Mouse (Mus musculus) midbrain, embryonic 13.5 days (tissue): ENCODE data around the gene Pank3. TPM values are rescaled to one million over a fixed set of nuclear protein-coding genes. Genes with fewer than 3 reads are reported as not detected.
"Not testable (repeated sequence)": the region's sequence is repeated elsewhere in the genome, so short reads cannot be mapped to it uniquely, and the experiment has no call there.

ENCODE experiments used
- ATAC-seq: fragments of 200-750 bp; cut with Nextera tagmentation; 2 replicates; pipeline ENCODE4 v1.8.0; 2017; ENCODE audit warnings: mild to moderate bottlenecking, moderate TSS enrichment, moderate library complexity
- H3K27ac ChIP-seq: fragments of 300-500 bp; sonication (generic); 2 replicates; pipeline ENCODE4 v1.5.1; 2015; ENCODE audit warnings: inconsistent platforms, mild to moderate bottlenecking, moderate library complexity
- H3K27me3 ChIP-seq: fragments of 300-500 bp; sonication (generic); 2 replicates; pipeline ENCODE4 v1.6.1; 2015; ENCODE audit warnings: mild to moderate bottlenecking, inconsistent platforms
- H3K36me3 ChIP-seq: fragments of 300-500 bp; sonication (generic); 2 replicates; pipeline ENCODE4 v1.6.1; 2015; ENCODE audit warnings: mild to moderate bottlenecking, inconsistent platforms
- H3K4me1 ChIP-seq: fragments of 300-500 bp; sonication (generic); replicated peaks from 2 replicates; pipeline ENCODE4 v1.6.1; 2015; ENCODE audit warnings: inconsistent platforms
- H3K4me2 ChIP-seq: fragments of 300-500 bp; sonication (generic); replicated peaks from 2 replicates; pipeline ENCODE4 v1.6.1; 2015; ENCODE audit warnings: moderate library complexity, mild to moderate bottlenecking, inconsistent platforms
- H3K4me3 ChIP-seq: fragments of 300-500 bp; sonication (generic); replicated peaks from 2 replicates; pipeline ENCODE4 v1.5.1; 2015; ENCODE audit warnings: mild to moderate bottlenecking, inconsistent platforms
- H3K9ac ChIP-seq: fragments of 300-500 bp; sonication (generic); replicated peaks from 2 replicates; pipeline ENCODE4 v1.6.1; 2015; ENCODE audit warnings: mild to moderate bottlenecking, inconsistent platforms
- H3K9me3 ChIP-seq: fragments of 300-500 bp; sonication (generic); 2 replicates; pipeline ENCODE4 v1.6.1; 2016; ENCODE audit warnings: mild to moderate bottlenecking, inconsistent platforms
- WGBS: fragments of 180-500 bp; shearing (Covaris S2); methylation state at CpG from one replicate; pipeline ENCODE4 v1.1.7; 2015; 5-methylcytosine and 5-hydroxymethylcytosine counted together
- microRNA counts: library from miRNA; unstranded; fragments of <30 nt; microRNA quantifications from one replicate; lab custom pipeline; 2016
- microRNA-seq: library from miRNA; unstranded; fragments of <30 nt; microRNA quantifications from one replicate; pipeline ENCODE4, GENCODE M21; 2016
- polyA plus RNA-seq: library from polyadenylated mRNA; unstranded; fragments of >200 nt; fragmentation: Nextera tagmentation; extraction: Ambion mirVana; gene quantifications from 2 replicates; pipeline ENCODE4 v1.2.1, GENCODE M21; 2015

The Pank3 gene
- polyA plus RNA-seq, 1 experiment from 2014 or later = 22.4 TPM

DNA sequence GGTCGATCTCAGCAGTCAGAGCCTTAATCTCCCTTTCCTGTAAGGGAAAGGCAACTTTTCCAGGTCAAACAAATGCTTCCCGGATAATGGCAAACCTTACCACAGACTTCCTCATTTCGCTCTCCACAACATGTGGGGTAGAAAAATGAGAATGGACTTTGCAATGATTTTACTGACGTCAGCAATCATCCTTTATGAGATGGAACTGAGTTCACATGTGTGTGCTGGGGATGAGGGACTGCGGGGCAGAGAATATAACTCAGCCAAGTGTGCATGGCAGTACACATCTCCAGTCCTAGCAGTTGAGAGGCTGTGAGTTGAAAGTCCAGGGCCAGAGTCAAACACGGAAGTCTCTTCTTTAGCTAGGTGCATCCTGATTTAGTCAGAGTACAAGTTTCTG, 64.0 kb downstream of the Pank3 start:
- H3K9ac ChIP-seq = peak overlapping the region; percentile 90
- peak overlapping the region; percentile 95 for H3K4me3 ChIP-seq
- no peaks in the 10 kb centered on the region for H3K27me3 ChIP-seq
- peaks cover 19% of the 10 kb centered on the region for H3K4me1 ChIP-seq
- H3K4me2 ChIP-seq = peak overlapping the region; percentile 69
- peaks cover 30% of the 10 kb centered on the region for H3K36me3 ChIP-seq
- H3K9me3 ChIP-seq = no peaks in the 10 kb centered on the region
- 91% methylated on average over 6 of the region's 6 CpGs for WGBS
- no peak for ATAC-seq
- H3K27ac ChIP-seq = no peak overlapping the region

DNA sequence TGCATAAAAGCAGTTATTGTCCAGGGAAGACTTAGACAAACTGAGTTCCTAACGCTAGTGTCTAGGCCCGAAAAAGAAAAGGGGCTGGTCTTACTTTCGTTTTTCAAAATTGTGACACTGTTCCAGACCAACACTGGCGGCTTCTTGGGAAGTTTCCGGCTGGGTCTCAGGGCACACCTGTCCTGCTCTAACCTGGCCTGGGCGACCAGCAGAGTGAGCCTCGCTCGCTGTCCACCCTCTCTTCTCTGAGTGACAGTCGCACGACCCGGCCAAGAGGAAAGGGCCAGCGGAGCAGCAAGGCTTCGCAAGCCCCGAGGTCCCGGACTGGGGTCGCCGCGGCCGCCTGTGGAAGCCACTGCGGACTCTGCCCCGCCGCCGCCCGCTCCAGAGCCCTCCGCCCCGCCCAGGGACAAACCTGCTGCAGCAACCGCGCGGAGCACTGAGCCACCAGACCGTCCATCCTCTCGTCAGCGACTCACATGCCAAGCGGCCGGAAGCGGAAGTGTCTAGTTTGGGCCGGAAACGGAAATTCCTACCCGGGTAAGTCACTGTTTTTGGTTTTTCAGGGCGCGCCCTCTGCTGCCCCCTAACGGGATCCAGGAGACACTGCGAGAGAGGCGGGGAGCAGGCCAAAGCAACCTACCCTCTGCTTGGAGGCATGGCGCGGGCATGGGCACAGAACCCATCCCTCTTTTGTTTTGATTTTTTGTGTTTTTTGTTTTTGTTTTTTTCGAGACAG, 64.9 kb downstream of the Pank3 start, which contains the start of gene Rars:
TSS of gene Rars (minus strand) at position 485 of the 739 bp plus-strand sequence.
- Histone ChIP-seq H3K4me3 (peak within 1 kb of the TSS; percentile 95), H3K9ac (peak within 1 kb of the TSS; percentile 90), H3K27ac (peak within 1 kb of the TSS; percentile 51; the same call in 1 of the 2 replicates), H3K4me1 (peaks cover 26% of the 10 kb centered on the region), H3K36me3 (peaks cover 21% of the 10 kb centered on the region), H3K9me3 (no peaks in the 10 kb centered on the region), H3K4me2 (peak within 1 kb of the TSS; percentile 69), H3K27me3 (no peaks in the 10 kb centered on the region)
- ATAC-seq = peak; percentile 84
- 2% methylated on average over 46 of the region's 46 CpGs for WGBS

DNA sequence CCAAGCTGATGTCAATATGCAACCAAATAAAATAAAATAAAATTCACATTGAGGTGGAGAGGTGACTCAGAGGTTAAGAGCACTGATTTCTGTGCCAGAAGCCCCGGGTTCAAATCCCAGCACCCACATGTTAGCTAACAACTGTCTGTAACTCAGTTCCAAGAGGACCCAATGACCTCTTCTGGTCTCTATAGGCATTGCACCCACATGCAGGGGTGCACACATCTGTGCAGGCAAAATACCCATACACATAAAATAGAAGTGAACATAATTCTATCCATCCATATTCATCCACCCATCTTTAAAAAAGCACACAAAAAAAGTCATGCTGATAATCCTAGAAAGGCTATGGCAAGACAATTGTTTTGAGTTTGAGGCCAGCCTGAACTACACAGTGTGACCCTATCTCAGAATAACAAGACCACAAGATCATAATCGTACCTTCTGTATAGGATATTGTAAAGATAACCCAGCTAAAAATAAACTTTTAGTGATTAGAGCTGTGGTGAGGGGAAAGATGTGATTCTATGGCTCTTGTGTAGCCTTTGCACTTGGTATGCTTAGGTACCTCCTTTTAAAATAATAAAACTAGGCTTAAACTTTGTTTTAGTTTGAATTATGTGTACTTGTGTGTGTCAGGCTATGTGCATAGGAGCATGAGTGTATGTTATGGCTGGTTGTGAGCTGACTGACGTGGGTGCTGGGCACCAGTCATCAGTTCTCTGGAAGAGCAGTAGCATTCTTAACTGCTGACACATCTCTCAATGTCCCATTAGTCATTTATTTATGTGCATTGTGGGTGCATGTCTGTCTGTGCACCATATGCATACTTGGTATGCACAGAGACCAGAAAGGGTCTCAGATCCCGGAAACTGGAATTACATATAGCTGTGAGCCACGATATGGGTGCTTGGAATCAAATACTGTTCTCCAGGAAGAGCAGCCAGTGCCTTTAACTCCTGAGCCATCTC, 68.2 kb downstream of the Pank3 start:
- Histone ChIP-seq H3K4me3 (no peak overlapping the region), H3K9ac (no peak overlapping the region), H3K4me1 (peaks cover 22% of the 10 kb centered on the region), H3K27me3 (no peaks in the 10 kb centered on the region), H3K36me3 (peaks cover 18% of the 10 kb centered on the region), H3K27ac (peak overlapping the region; percentile 2; the same call in 1 of the 2 replicates), H3K9me3 (no peaks in the 10 kb centered on the region), H3K4me2 (no peak overlapping the region)
- ATAC-seq = no peak
- WGBS = 89% methylated on average over 5 of the region's 5 CpGs

DNA sequence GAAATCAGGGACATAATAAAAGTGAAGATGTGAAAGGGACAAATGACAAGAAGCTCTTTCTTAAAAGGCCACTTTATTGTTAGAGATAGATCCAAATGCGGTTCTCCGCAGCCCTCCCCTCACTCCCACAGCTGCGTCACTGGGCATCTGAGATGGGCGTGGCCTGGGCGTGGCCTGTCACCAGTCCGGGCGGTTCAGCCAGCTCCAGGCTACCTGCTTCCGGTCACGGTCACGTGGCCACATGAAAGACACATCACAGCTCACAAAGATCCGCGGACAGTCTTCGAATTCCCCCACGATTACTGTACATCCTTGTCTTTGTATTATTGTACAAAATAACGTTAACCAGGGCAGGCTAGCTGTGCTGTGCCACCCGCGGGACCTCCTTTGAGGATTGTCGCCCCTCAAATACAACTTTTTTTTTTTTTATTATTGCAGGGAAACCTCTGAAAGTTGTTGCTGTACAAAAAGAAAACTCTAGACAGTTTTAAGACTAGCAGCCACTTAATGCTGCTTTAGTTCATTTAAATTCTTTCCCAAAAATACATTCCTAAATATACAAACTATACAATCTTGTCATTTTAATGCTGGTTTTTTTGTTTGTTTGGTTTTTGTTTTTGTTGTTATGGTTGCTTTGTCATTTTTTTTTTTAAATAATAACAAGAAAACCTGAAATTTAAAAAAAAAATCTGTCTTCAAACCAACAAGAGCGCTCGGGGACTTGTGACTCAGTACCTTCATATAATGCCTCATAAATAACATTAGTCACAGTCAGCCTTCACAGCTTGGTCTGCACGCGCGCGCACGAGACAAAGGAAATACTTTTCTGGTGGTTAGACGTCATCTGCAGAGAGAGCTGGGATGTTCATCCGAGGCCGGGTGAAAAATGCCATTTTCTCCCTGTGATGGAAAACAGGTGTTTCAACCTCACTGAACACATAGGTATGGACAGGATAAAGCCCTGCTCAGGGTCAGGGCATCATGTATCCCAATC, 69.4 kb downstream of the Pank3 start:
- Histone ChIP-seq H3K27ac (0 out of 2 replicates have a peak overlapping the region, but pooled peaks have one; percentile 2), H3K36me3 (peaks cover 25% of the 10 kb centered on the region), H3K27me3 (no peaks in the 10 kb centered on the region), H3K4me3 (peak overlapping the region; percentile 28), H3K9me3 (no peaks in the 10 kb centered on the region), H3K4me1 (peaks cover 10% of the 10 kb centered on the region), H3K9ac (peak overlapping the region; percentile 10; the same call in 1 of the 2 replicates), H3K4me2 (peak overlapping the region; percentile 51)
- WGBS = 22% methylated on average over 28 of the region's 28 CpGs
- ATAC-seq = peak; percentile 70

DNA sequence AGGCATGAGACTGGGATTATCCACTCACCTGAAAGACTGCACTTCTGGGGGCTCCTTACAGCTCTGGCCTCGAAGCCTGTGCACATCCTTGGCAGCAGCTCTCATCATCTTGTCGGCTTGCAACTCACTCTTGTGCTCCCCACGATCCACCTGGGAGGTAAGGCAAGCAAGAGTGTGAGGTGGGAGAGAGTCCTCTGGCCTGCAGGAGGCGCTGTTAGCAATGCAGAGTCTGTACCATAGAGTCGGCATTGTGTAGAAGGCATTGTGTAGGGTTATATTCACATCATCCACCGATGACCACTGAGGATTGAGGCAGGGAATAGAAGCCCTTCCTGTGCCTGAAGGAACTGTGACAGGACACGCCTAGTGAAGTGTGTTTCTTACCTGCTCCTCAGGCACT, 71.0 kb downstream of the Pank3 start:
- Histone ChIP-seq H3K27me3 (no peaks in the 10 kb centered on the region), H3K27ac (peak overlapping the region; percentile 44; the same call in 1 of the 2 replicates), H3K4me1 (peaks cover 7% of the 10 kb centered on the region; the same call in 1 of the 2 replicates), H3K36me3 (peaks cover 34% of the 10 kb centered on the region), H3K9ac (no peak overlapping the region), H3K4me3 (no peak overlapping the region), H3K4me2 (no peak overlapping the region), H3K9me3 (no peaks in the 10 kb centered on the region)
- 85% methylated on average over 7 of the region's 7 CpGs for WGBS
- no peak for ATAC-seq

DNA sequence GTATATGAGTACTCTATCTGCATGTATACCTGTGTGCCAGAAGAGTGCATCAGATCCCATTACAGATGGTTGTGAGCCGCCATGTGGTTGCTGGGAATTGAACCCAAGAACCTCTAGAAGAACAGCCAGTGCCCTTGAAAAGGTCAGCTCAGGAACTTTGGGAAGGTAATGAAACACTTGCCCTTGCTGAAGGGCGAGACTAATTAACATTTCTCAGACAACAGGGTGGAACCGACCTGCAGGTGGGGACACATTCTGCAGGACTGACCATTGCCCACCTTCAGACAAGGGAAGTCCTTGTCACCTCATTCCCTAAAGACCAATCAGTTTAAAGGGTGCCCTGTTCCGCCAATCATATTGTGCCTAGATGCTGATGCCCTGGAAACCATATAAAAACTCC, 71.5 kb downstream of the Pank3 start:
- H3K9me3 ChIP-seq = not testable (repeated sequence)
- 98% methylated on average over 4 of the region's 4 CpGs for WGBS

More for the DNA sequence above, 71.5 kb downstream of the Pank3 start:
- ATAC-seq, H3K27ac ChIP-seq, H3K4me2 ChIP-seq, H3K27me3 ChIP-seq, H3K4me1 ChIP-seq, H3K4me3 ChIP-seq, H3K9ac ChIP-seq: not testable (repeated sequence)
- H3K36me3 ChIP-seq = peaks cover 34% of the 10 kb centered on the region

MicroRNA genes within 50 kb of the gene (microRNA counts, 519-probe panel; counts per million panel counts)
- 5,886 counts per million, percentile 95 among the panel's probes with 10 or more counts for microRNA mmu-miR-103 (lab: Ali Mortazavi, UCI)

Small RNAs within 50 kb of the gene (microRNA-seq; reads per million reads assigned to microRNA genes)
- 4.7 reads per million, percentile 19 among the genes with 10 or more reads in this experiment for gene Mir103-1

Other genes with a start within 250 kb of the Pank3 start
- gene Fbll1, start 29.4 kb downstream of the Pank3 start, polyA plus RNA-seq = 8.6 and 13.2 TPM in 2 replicates
- gene Rars, start 65.0 kb downstream of the Pank3 start, polyA plus RNA-seq = 74.0 and 80.0 TPM in 2 replicates
- gene Wwc1, start 211.0 kb downstream of the Pank3 start, polyA plus RNA-seq = 6.2 and 7.0 TPM in 2 replicates